Mouse (Mus musculus) cerebellum, adult 2 months (tissue): ENCODE data around the gene Rnls.

ENCODE experiments used
- CTCF ChIP-seq: fragments of 200-500 bp; IDR thresholded peaks from 2 replicates; pipeline ENCODE4 v1.5.1; 2011; ENCODE audit warnings: low read depth, mild to moderate bottlenecking, control low read depth, low read length, moderate library complexity, borderline replicate concordance; ENCODE audit not compliant: insufficient read depth
- POLR2A ChIP-seq: fragments of 200-500 bp; IDR thresholded peaks from 2 replicates; pipeline ENCODE4 v1.6.1; 2011; ENCODE audit warnings: low read length, control low read depth, borderline replicate concordance; ENCODE audit not compliant: insufficient read depth

DNA sequence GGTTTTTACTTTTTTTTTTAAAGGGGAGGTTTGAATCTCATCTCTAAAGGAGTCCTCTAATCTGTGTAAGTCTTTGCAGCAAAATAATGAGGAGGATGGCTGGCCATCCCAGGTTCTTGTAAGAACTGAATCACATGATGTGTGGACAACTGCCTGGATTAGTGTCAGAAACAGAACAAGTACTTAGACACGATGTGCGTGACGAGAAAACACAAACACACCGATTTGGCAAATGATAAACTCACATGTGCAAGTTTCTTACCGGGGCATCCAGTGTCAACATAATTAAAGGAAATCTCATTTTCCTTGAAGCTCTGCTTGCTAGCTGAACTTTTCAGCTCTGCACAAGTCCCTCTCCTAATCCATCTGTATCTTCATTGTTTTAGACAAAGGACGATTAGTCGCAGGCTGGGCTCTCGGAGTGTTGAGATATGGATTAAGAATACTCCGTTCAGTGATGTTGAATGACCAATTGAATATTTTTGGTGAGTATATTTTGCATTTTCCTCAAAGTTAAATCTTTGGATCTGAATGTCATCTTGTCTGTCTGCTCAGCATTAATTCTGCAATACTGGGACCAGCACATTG lies 292.8 kb downstream of the Rnls start:
- TF ChIP-seq CTCF = no peak
- TF ChIP-seq POLR2A = no peak
